Mouse (Mus musculus) bone marrow, adult 2 months (tissue): Measurements from ENCODE around the gene Cenpl. TPM values are rescaled to one million over a fixed set of nuclear protein-coding genes. Genes with fewer than 3 reads are reported as not detected.

Source experiments
- H3K27ac ChIP-seq: fragments of 200-500 bp; 2 replicates; pipeline ENCODE4 v1.5.1; 2012; ENCODE audit warnings: low read depth, mild to moderate bottlenecking, control low read depth, inconsistent platforms, low read length; ENCODE audit not compliant: control insufficient read depth, poor library complexity, insufficient read depth
- H3K4me1 ChIP-seq: fragments of 200-500 bp; 2 replicates; pipeline ENCODE4 v1.6.1; 2011; ENCODE audit warnings: low read length; ENCODE audit not compliant: control insufficient read depth, insufficient read depth
- H3K4me3 ChIP-seq: fragments of 200-500 bp; replicated peaks from 2 replicates; pipeline ENCODE3; 2011; ENCODE audit warnings: mild to moderate bottlenecking, low read depth, low read length, control low read depth; ENCODE audit not compliant: control insufficient read depth
- CTCF ChIP-seq: fragments of 200-500 bp; IDR thresholded peaks from 2 replicates; pipeline ENCODE4 v1.5.1; 2011; ENCODE audit warnings: low read length, control low read depth; ENCODE audit not compliant: control insufficient read depth, insufficient read depth
- POLR2A ChIP-seq: fragments of 200-500 bp; IDR thresholded peaks from 2 replicates; pipeline ENCODE4 v1.6.1; 2011; ENCODE audit warnings: low read depth, mild to moderate bottlenecking, control low read depth, low read length, borderline replicate concordance; ENCODE audit not compliant: control insufficient read depth
- WGBS: fragments of 180-500 bp; shearing (Covaris S2); methylation state at CpG from one replicate; pipeline ENCODE4 v1.1.7; 2018; 5-methylcytosine and 5-hydroxymethylcytosine counted together
- polyA plus RNA-seq: library from polyadenylated mRNA; stranded (reverse); fragments of >200 nt; gene quantifications from 2 replicates; pipeline ENCODE4 v1.2.4, GENCODE M21; 2011; ENCODE audit warnings: low replicate concordance; ENCODE audit not compliant: missing spikeins, insufficient read depth, insufficient read length

Gene Cenpl
- polyA plus RNA-seq, 1 experiment, result 34.7 TPM

GRCm38 (mm10) chr1:161034435-161035280, 35.9 kb upstream of the Cenpl start, which contains the start of gene Zbtb37:
Zbtb37 (minus strand) TSS chr1:161034849.
- TF ChIP-seq CTCF (no peak), POLR2A (peak; percentile 96)
- H3K27ac ChIP-seq, result peak within 1 kb of the TSS; percentile 92
- H3K4me3 ChIP-seq, result peak within 1 kb of the TSS; percentile 92
- peaks cover 1% of the 10 kb centered on the region; the same call in 1 of the 2 replicates for H3K4me1 ChIP-seq
- WGBS, result under 1% methylated on average over 76 of the region's 76 CpGs

GRCm38 (mm10) chr1:161035281-161035785, 35.2 kb upstream of the Cenpl start:
- peak overlapping the region; percentile 70 for H3K27ac ChIP-seq
- under 1% methylated on average over 14 of the region's 14 CpGs for WGBS
- H3K4me3 ChIP-seq, result peak overlapping the region; percentile 92
- TF ChIP-seq POLR2A (no peak), CTCF (no peak)
- H3K4me1 ChIP-seq, result peaks cover 1% of the 10 kb centered on the region; the same call in 1 of the 2 replicates

GRCm38 (mm10) chr1:161035786-161036404, 34.6 kb upstream of the Cenpl start:
- Histone ChIP-seq H3K4me3 (peak overlapping the region; percentile 92), H3K4me1 (peaks cover 1% of the 10 kb centered on the region; the same call in 1 of the 2 replicates), H3K27ac (no peak overlapping the region)
- no peak for TF ChIP-seq CTCF
- TF ChIP-seq POLR2A, result no peak
- WGBS, result 2% methylated on average over 6 of the region's 6 CpGs

- H3K27ac ChIP-seq, result no peak overlapping the region
- H3K4me1 ChIP-seq, result peaks cover 1% of the 10 kb centered on the region; the same call in 1 of the 2 replicates
- WGBS, result 1% methylated on average over 5 of the region's 5 CpGs
- TF ChIP-seq POLR2A (no peak), CTCF (no peak)
- peak overlapping the region; percentile 92 for H3K4me3 ChIP-seq
Measured at GRCm38 (mm10) chr1:161036411-161036841, 34.1 kb upstream of the Cenpl start.

- WGBS, result 6% methylated on average over 1 of the region's 1 CpGs
- Histone ChIP-seq H3K27ac (no peak overlapping the region), H3K4me1 (peaks cover 1% of the 10 kb centered on the region; the same call in 1 of the 2 replicates), H3K4me3 (no peak overlapping the region)
- TF ChIP-seq POLR2A, result no peak
- no peak for TF ChIP-seq CTCF
Measured at GRCm38 (mm10) chr1:161037026-161037425, 33.5 kb upstream of the Cenpl start.

GRCm38 (mm10) chr1:161037599-161037998, 32.9 kb upstream of the Cenpl start:
- TF ChIP-seq POLR2A (no peak), CTCF (no peak)
- Histone ChIP-seq H3K27ac (no peak overlapping the region), H3K4me1 (peaks cover 1% of the 10 kb centered on the region; the same call in 1 of the 2 replicates), H3K4me3 (no peak overlapping the region)
- WGBS, result 32% methylated on average over 3 of the region's 3 CpGs

- WGBS, result 48% methylated on average over 3 of the region's 3 CpGs
- Histone ChIP-seq H3K4me3 (no peak overlapping the region), H3K4me1 (peaks cover 1% of the 10 kb centered on the region; the same call in 1 of the 2 replicates)
Measured at GRCm38 (mm10) chr1:161038004-161038403, 32.5 kb upstream of the Cenpl start.

GRCm38 (mm10) chr1:161038968-161039721, 31.4 kb upstream of the Cenpl start:
- H3K4me3 ChIP-seq, result no peak overlapping the region
- H3K27ac ChIP-seq, result no peak overlapping the region
- peaks cover 1% of the 10 kb centered on the region; the same call in 1 of the 2 replicates for H3K4me1 ChIP-seq
- no peak for TF ChIP-seq CTCF
- no peak for TF ChIP-seq POLR2A
- 55% methylated on average over 3 of the region's 3 CpGs for WGBS

More at GRCm38 (mm10) chr1:161038004-161038403, 32.5 kb upstream of the Cenpl start:
- H3K27ac ChIP-seq, result no peak overlapping the region
- TF ChIP-seq CTCF, result no peak
- TF ChIP-seq POLR2A, result no peak
